Mouse (Mus musculus) thymus, adult 2 months (tissue): ENCODE measurements around the gene Ppp1r12a.

Source experiments
- CTCF ChIP-seq: fragments of 200-500 bp; IDR thresholded peaks from 2 replicates; pipeline ENCODE4 v1.5.1; 2012; ENCODE audit warnings: mild to moderate bottlenecking, control low read depth, low read length, moderate library complexity, borderline replicate concordance; ENCODE audit not compliant: control insufficient read depth, poor library complexity, insufficient read depth; ENCODE audit errors: extremely low read depth
- POLR2A ChIP-seq: fragments of 200-500 bp; IDR thresholded peaks from 2 replicates; pipeline ENCODE4 v1.6.1; 2012; ENCODE audit warnings: mild to moderate bottlenecking, low read length, control low read depth, moderate library complexity; ENCODE audit not compliant: control insufficient read depth, poor library complexity, insufficient read depth; ENCODE audit errors: extremely low read depth

DNA sequence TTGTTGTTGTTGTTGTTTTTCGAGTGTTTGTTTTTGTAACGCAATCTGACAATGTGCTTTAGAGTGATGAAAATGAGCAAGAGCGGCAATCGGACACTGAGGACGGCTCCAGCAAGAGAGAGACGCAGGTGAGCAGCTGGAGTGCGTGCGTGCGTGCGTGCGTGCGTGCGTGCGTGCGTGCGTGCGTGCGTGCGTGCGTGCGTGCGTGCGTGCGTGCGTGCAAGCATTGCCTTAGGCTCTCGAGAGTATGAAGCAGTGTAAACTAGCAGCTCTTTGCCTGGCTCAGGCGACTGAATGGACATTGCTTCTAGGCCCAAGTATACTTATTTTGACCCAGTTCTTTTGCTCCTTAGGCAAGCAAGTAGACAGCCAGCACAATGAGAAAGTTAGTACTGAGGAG, 102.6 kb downstream of the Ppp1r12a start:
- no peak for TF ChIP-seq CTCF
- TF ChIP-seq POLR2A = no peak
